Mouse (Mus musculus) layer of hippocampus, adult 8-10 months (tissue): ENCODE data around the gene Gabra2. TPM values are rescaled to one million over a fixed set of nuclear protein-coding genes. Genes with fewer than 3 reads are reported as not detected.
A peak's percentile ranks its signal among the peaks of the same experiment; 100 is the strongest.

Source experiments
- DNase-seq, 2 experiments: peaks; one replicate each; pipeline ENCODE4 v3.0.0; 2022; ENCODE audit warnings: low spot score in 2 of 2
- total RNA-seq, 4 experiments: library from RNA; stranded (reverse); gene quantifications; 2 replicates each; pipeline ENCODE4 v1.2.4; 2022

The Gabra2 gene
- total RNA-seq: 100 to 1,000 TPM; 123 to 158 (median 138) TPM

- peak; percentile 76 to 84 for DNase-seq
These were observed at the start of gene Gabra2 for GRCm38 (mm10) chr5:71095725-71096607. Gene Gabra2 (minus strand): TSS chr5:71095849.

GRCm38 (mm10) chr5:71136691-71137090 lies 41.0 kb upstream of the Gabra2 start:
- DNase-seq: peak; percentile 10 to 58

- no peak for DNase-seq
These were observed 40.2 kb upstream of the Gabra2 start for GRCm38 (mm10) chr5:71135840-71136239.

GRCm38 (mm10) chr5:71127721-71128120 lies 32.1 kb upstream of the Gabra2 start:
- peak; percentile 66 to 71 for DNase-seq

GRCm38 (mm10) chr5:71115216-71115615 lies 19.6 kb upstream of the Gabra2 start:
- no peak for DNase-seq

GRCm38 (mm10) chr5:71095180-71095579 lies 469 bp downstream of the Gabra2 start:
- DNase-seq: peak; percentile 45 to 57

- DNase-seq: no peak
These were observed 873 bp downstream of the Gabra2 start for GRCm38 (mm10) chr5:71094776-71095175.

- no peak for DNase-seq
These were observed 1.8 kb downstream of the Gabra2 start for GRCm38 (mm10) chr5:71093807-71094206.

- DNase-seq: peak in 1 of 2 experiments; percentile 43
These were observed 3.2 kb downstream of the Gabra2 start for GRCm38 (mm10) chr5:71092475-71092874.

- DNase-seq: no peak
These were observed 3.7 kb downstream of the Gabra2 start for GRCm38 (mm10) chr5:71091926-71092325.

- DNase-seq: no peak
These were observed 16.8 kb downstream of the Gabra2 start for GRCm38 (mm10) chr5:71078861-71079260.

GRCm38 (mm10) chr5:71061696-71062095 lies 34.0 kb downstream of the Gabra2 start:
- DNase-seq: peak; percentile 30 to 34

- no peak for DNase-seq
These were observed 37.6 kb downstream of the Gabra2 start for GRCm38 (mm10) chr5:71058047-71058446.

- no peak for DNase-seq
These were observed 58.3 kb downstream of the Gabra2 start for GRCm38 (mm10) chr5:71037352-71037751.

GRCm38 (mm10) chr5:71025956-71026355 lies 69.7 kb downstream of the Gabra2 start:
- DNase-seq: peak; percentile 76 to 79

- DNase-seq: no peak
These were observed 83.9 kb downstream of the Gabra2 start for GRCm38 (mm10) chr5:71011751-71012150.

GRCm38 (mm10) chr5:71011271-71011670 lies 84.4 kb downstream of the Gabra2 start:
- DNase-seq: no peak

GRCm38 (mm10) chr5:71010797-71011196 lies 84.9 kb downstream of the Gabra2 start:
- no peak for DNase-seq

GRCm38 (mm10) chr5:70995617-70996325 lies 99.9 kb downstream of the Gabra2 start:
- peak; percentile 86 to 88 for DNase-seq

- no peak for DNase-seq
These were observed 102.4 kb downstream of the Gabra2 start for GRCm38 (mm10) chr5:70993281-70993680.

- no peak for DNase-seq
These were observed 104.8 kb downstream of the Gabra2 start for GRCm38 (mm10) chr5:70990891-70991290.
